Mouse (Mus musculus): ENCODE measurements around the gene Fgf10. TPM values are rescaled to one million over a fixed set of nuclear protein-coding genes. Genes with fewer than 3 reads are reported as not detected.

The Fgf10 gene
- polyA plus RNA-seq (2017; shearing (Covaris generic)) = under 1 TPM in 1 of 2 experiments, not detected in 1; 0.33 TPM

DNA sequence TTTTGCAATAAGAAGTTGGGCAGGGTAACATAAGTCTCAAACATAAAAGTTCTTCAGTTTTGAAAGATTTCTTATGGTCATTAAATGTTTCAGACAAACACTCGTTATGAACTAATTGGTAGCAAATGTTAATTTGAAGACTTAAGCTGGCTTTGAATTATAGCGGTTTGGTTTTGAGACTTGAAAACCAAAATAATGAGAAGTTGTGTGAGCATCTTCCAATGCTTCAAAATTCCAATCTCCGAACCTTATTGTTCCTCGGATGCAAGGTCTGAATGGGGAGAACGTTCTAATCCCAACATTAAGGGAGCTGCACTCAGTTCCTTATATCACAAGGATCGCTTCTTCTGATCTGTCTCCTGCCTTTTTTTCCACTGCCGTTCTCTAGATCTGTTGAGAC is at the start of gene Fgf10:
Fgf10 (plus strand) TSS at position 301 of the 400 bp plus-strand sequence.

Measured in activated CD4-positive, CD25-positive, alpha-beta regulatory T cell (primary cell).